Mouse (Mus musculus): Measurements from ENCODE around the gene Slc7a11.

GRCm38 (mm10) chr3:49867147-49867950 lies 576.1 kb downstream of the Slc7a11 start:
- no peak for TF ChIP-seq POLR2A (IDR thresholded peaks at IDR 0.05; ENCODE audit: borderline replicate concordance, extremely low read depth, insufficient read depth, insufficient read length, poor library complexity, severe bottlenecking)
- no peak for TF ChIP-seq CTCF (IDR thresholded peaks at IDR 0.05; ENCODE audit: borderline replicate concordance, extremely low read depth, insufficient read depth, insufficient read length)

All from brain, embryonic 14.5 days (tissue).